Mouse (Mus musculus): ENCODE data around the gene Zscan10. TPM values are rescaled to one million over a fixed set of nuclear protein-coding genes. Genes with fewer than 3 reads are reported as not detected.

Gene Zscan10
- 0.02 TPM in 1 of 2 replicates, not detected in the other for polyA plus RNA-seq (2012; rRNA removed)

GRCm38 (mm10) chr17:23600641-23601622, at the start of gene Zscan10:
TSS of gene Zscan10 (plus strand) at chr17:23600856.

GRCm38 (mm10) chr17:23563595-23564367, 36.9 kb upstream of the Zscan10 start, which contains the start of gene Zfp213:
TSS of gene Zfp213 (minus strand) at chr17:23564238.

DNA sequence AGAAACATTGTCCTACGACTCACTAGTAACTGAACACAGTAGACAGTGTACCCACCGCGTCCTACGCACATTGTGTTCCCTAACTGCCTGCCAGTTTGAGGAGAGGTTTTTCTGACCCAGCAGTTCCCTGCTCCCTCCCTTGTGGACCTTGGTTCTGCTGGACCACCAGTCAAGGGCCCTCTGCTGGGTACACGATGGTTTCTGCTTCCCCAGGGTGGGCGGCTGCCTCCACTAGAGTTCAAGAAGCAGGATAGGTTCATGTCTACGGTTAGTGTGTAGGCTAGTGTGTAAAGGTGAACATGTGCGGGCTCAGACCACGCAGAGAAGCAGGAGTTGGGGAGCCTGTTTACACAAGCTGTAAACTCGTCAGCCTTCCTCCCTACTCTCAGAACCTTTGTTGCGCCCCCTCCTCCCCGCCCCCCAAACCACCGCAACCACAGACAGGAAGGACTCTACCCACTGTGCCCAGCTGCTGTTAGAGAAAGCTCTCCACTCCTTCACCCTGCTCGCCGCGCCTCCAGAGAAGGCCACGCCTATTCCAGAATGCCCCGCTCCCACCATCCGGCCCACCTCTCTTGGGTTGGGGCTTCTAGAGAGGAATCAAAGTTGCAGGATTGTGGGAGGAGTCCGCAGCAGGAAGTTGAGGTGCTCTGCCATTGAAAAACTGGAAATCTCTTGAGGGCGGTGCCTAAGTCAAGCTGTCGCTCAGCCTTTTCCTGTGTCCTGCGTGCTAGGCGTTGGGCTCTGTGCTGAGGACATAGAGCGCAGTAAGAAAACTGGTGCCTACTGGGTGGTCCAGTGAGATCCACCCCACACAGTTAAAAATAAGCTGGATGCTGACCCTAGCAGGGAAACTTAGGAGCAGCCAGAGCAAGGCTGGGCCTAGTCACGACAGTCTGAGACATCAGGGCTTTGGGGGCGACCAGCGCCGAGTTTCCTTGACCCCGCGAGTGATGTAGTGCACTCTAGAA, 1.8 kb upstream of the Zscan10 start, which contains the start of gene Zfp13:
TSS of gene Zfp13 (minus strand) at position 906 of the 971 bp plus-strand sequence.

GRCm38 (mm10) chr17:23644613-23645495, 44.2 kb downstream of the Zscan10 start, which contains the start of gene Mmp25:
TSS of gene Mmp25 (minus strand) at chr17:23645277.

GRCm38 (mm10) chr17:23660117-23660875, 59.6 kb downstream of the Zscan10 start, which contains the start of gene Bicdl2:
TSS of gene Bicdl2 (plus strand) at chr17:23660506.

Other genes starting within 250 kb of the Zscan10 start
- not detected in 2 replicates for gene Vmn2r116, start 216.3 kb upstream of the Zscan10 start, polyA plus RNA-seq (2012; rRNA removed)
- gene Vmn2r117, start 121.2 kb upstream of the Zscan10 start, polyA plus RNA-seq (2012; rRNA removed) = not detected in 2 replicates
- 3.4 and 3.7 TPM in 2 replicates for gene Zfp213, start 36.6 kb upstream of the Zscan10 start, polyA plus RNA-seq (2012; rRNA removed)
- gene Zfp13, start 1.4 kb upstream of the Zscan10 start, polyA plus RNA-seq (2012; rRNA removed) = 2.8 and 3.6 TPM in 2 replicates
- 1.1 and 1.3 TPM in 2 replicates for gene Mmp25, start 44.4 kb downstream of the Zscan10 start, polyA plus RNA-seq (2012; rRNA removed)
- gene Bicdl2, start 59.6 kb downstream of the Zscan10 start, polyA plus RNA-seq (2012; rRNA removed) = 0.07 and 0.11 TPM in 2 replicates
- 15.2 and 19.3 TPM in 2 replicates for gene Hcfc1r1, start 72.7 kb downstream of the Zscan10 start, polyA plus RNA-seq (2012; rRNA removed)
- gene Thoc6, start 73.0 kb downstream of the Zscan10 start, polyA plus RNA-seq (2012; rRNA removed) = 12.8 and 12.9 TPM in 2 replicates
- 4.9 TPM in 2 replicates for gene Tnfrsf12a, start 76.6 kb downstream of the Zscan10 start, polyA plus RNA-seq (2012; rRNA removed)
- 2.8 and 3.0 TPM in 2 replicates for gene Cldn6, start 78.4 kb downstream of the Zscan10 start, polyA plus RNA-seq (2012; rRNA removed)
- 0.05 TPM in 2 replicates for gene Cldn9, start 83.2 kb downstream of the Zscan10 start, polyA plus RNA-seq (2012; rRNA removed)
- 0.02 and 0.05 TPM in 2 replicates for gene 1520401A03Rik, start 121.9 kb downstream of the Zscan10 start, polyA plus RNA-seq (2012; rRNA removed)
- gene Pkmyt1, start 125.5 kb downstream of the Zscan10 start, polyA plus RNA-seq (2012; rRNA removed) = 15.3 and 19.6 TPM in 2 replicates
- gene Paqr4, start 140.0 kb downstream of the Zscan10 start, polyA plus RNA-seq (2012; rRNA removed) = 2.7 and 3.4 TPM in 2 replicates
- not detected in 2 replicates for gene Kremen2, start 145.0 kb downstream of the Zscan10 start, polyA plus RNA-seq (2012; rRNA removed)
- gene Flywch1, start 170.7 kb downstream of the Zscan10 start, polyA plus RNA-seq (2012; rRNA removed) = 5.5 and 5.8 TPM in 2 replicates
- gene Flywch2, start 185.2 kb downstream of the Zscan10 start, polyA plus RNA-seq (2012; rRNA removed) = 1.1 and 1.3 TPM in 2 replicates
- 98.2 and 129 TPM in 2 replicates for gene Srrm2, start 189.7 kb downstream of the Zscan10 start, polyA plus RNA-seq (2012; rRNA removed)
- 283 and 284 TPM in 2 replicates for gene Elob, start 228.3 kb downstream of the Zscan10 start, polyA plus RNA-seq (2012; rRNA removed)
- gene Prss33, start 235.2 kb downstream of the Zscan10 start, polyA plus RNA-seq (2012; rRNA removed) = not detected in 2 replicates
- not detected in 2 replicates for gene Prss32, start 243.0 kb downstream of the Zscan10 start, polyA plus RNA-seq (2012; rRNA removed)
- 0.14 and 0.19 TPM in 2 replicates for gene Prss41, start 243.3 kb downstream of the Zscan10 start, polyA plus RNA-seq (2012; rRNA removed)

Measured in liver, embryonic 18 days (tissue).